Mouse (Mus musculus): ENCODE data around the gene Bach1. TPM values are rescaled to one million over a fixed set of nuclear protein-coding genes. Genes with fewer than 3 reads are reported as not detected.

Gene Bach1
- polyA plus RNA-seq, 1 experiment, result 48.0 TPM

GRCm38 (mm10) chr16:87771926-87772325 lies 73.2 kb downstream of the Bach1 start:
- Histone ChIP-seq H3K4me1 (ENCODE audit: control insufficient read depth, insufficient read depth, low read length) (no peaks in the 10 kb centered on the region), H3K4me3 (ENCODE audit: insufficient read depth, low read length) (no peak overlapping the region), H3K27ac (ENCODE audit: insufficient read depth, low read length) (no peak overlapping the region)
- TF ChIP-seq CTCF (IDR thresholded peaks at IDR 0.05; ENCODE audit: borderline replicate concordance, insufficient read depth, low read length) (no peak), POLR2A (IDR thresholded peaks at IDR 0.05; ENCODE audit: low read depth, low read length) (no peak)

DNA sequence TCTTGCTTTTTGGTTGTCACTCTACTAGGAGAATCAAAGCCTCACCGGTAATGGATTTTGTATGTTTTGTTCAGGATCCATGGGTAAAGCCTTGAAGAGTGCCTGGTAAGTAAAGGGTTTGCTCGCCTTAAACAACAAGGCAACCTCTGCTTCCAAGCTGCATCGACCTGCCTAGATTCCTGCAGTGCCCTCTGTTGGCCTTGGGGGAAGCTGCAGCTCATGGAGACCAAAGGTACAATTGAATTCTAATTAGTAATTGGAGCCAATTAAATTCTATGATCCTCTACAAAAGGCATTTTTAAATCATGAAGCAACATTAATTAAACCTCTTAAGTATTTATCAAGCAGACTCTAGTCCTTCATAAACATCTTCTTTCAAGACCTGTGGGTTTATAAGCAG lies 75.7 kb downstream of the Bach1 start:
- TF ChIP-seq CTCF (IDR thresholded peaks at IDR 0.05; ENCODE audit: borderline replicate concordance, insufficient read depth, low read length), result peak; percentile 27; the same call in 1 of the 2 replicates
- TF ChIP-seq POLR2A (IDR thresholded peaks at IDR 0.05; ENCODE audit: low read depth, low read length), result no peak

DNA sequence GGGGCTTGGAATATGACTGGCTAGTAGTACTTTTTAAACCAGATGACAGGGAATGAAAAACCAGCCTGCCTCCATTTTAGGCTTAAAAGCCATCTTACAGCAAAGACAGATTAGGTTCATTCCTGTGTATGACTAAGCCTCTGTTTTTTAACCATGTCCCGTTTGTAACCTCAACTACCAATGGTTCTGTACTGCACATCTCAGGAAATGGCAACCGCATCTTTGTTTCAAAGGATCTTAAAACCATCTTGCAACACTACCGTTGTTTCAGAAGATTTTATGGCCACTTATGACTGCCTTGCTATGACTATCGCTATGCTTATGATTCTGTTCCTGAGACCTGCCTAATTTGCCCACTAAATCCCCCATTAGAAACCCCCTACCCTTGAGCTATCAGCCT lies 78.6 kb downstream of the Bach1 start:
- TF ChIP-seq CTCF (IDR thresholded peaks at IDR 0.05; ENCODE audit: borderline replicate concordance, insufficient read depth, low read length) (no peak), POLR2A (IDR thresholded peaks at IDR 0.05; ENCODE audit: low read depth, low read length) (no peak)

More for the DNA sequence above, 75.7 kb downstream of the Bach1 start:
- Histone ChIP-seq H3K4me1 (ENCODE audit: control insufficient read depth, insufficient read depth, low read length) (no peaks in the 10 kb centered on the region), H3K27ac (ENCODE audit: insufficient read depth, low read length) (no peak overlapping the region), H3K4me3 (ENCODE audit: insufficient read depth, low read length) (no peak overlapping the region)

DNA sequence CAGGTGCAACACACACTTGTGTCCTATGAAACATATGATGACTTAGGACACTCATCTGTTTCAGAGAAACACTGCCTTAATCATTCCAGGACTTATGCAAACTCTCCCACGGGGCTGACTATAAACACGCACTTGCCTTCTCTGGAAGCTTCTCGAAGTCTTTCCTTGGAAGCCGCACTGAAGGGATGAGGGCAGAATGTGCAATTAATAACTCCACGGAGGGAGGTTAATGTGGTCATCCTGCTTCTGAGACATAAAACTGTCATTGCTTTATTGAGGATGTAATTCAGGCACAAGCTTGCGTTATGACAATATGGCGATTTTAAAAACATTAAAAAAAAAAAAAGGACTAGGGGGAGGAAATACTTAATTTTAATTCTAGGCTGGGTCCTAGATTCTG lies 82.9 kb downstream of the Bach1 start:
- H3K27ac ChIP-seq (ENCODE audit: insufficient read depth, low read length), result no peak overlapping the region
- H3K4me1 ChIP-seq (ENCODE audit: control insufficient read depth, insufficient read depth, low read length), result no peaks in the 10 kb centered on the region
- H3K4me3 ChIP-seq (ENCODE audit: insufficient read depth, low read length), result no peak overlapping the region
- TF ChIP-seq CTCF (IDR thresholded peaks at IDR 0.05; ENCODE audit: borderline replicate concordance, insufficient read depth, low read length), result no peak
- TF ChIP-seq POLR2A (IDR thresholded peaks at IDR 0.05; ENCODE audit: low read depth, low read length), result no peak

More for the DNA sequence above, 78.6 kb downstream of the Bach1 start:
- Histone ChIP-seq H3K4me1 (ENCODE audit: control insufficient read depth, insufficient read depth, low read length) (no peaks in the 10 kb centered on the region), H3K27ac (ENCODE audit: insufficient read depth, low read length) (no peak overlapping the region), H3K4me3 (ENCODE audit: insufficient read depth, low read length) (no peak overlapping the region)

Other genes starting within 250 kb of the Bach1 start
- gene Usp16, start 244.2 kb upstream of the Bach1 start, polyA plus RNA-seq (2011; ENCODE audit: insufficient read length, low read depth, missing spikeins), result 86.8 and 88.6 TPM in 2 replicates
- gene Cct8, start 203.1 kb upstream of the Bach1 start, polyA plus RNA-seq (2011; ENCODE audit: insufficient read length, low read depth, missing spikeins), result 356 and 432 TPM in 2 replicates
- 12.5 and 13.5 TPM in 2 replicates for gene Map3k7cl, start 145.6 kb upstream of the Bach1 start, polyA plus RNA-seq (2011; ENCODE audit: insufficient read length, low read depth, missing spikeins)